Mouse (Mus musculus): ENCODE measurements at regions not wholly inside any gene's neighbourhood (a gene's known extent, or its start where the extent isn't known, plus 50 kb on each side); places are given as distances from the start of the nearest gene placed in this dataset.
A peak's percentile ranks its signal among the peaks of the same experiment; 100 is the strongest.
"Not testable (repeated sequence)": the region's sequence is repeated elsewhere in the genome, so short reads cannot be mapped to it uniquely, and the experiment has no call there.

DNA sequence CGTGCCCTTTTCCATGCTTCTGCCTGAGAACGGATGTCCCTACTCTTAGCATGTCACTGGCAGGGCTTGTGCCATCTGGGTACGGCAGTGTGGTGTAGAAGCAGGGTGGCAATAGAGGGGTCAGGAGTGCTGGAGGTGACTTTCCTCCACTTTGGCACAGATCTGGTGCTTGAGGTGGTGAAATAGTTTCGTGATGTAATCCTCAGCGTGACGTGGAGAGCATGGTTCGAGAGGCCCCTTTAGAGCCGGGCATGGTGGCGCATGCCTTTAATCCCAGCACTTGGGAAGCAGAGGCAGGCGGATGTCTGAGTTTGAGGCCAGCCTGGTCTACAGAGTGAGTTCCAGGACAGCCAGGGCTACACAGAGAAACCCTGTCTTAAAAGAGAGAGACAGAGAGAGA lies 71.7 kb upstream of the Tcf12 start:
- ATAC-seq (ENCODE audit: insufficient read depth) = no peak
- DNase-seq = no peak

GRCm38 (mm10) chr9:72183925-72184324 lies 72.3 kb upstream of the Tcf12 start:
- Histone ChIP-seq H3K36me3 (ENCODE audit: insufficient read depth) (no peaks in the 10 kb centered on the region), H3K9me3 (ENCODE audit: low read depth, low read length) (no peaks in the 10 kb centered on the region), H3K27me3 (ENCODE audit: insufficient read depth, low read length) (no peaks in the 10 kb centered on the region), H3K4me3 (ENCODE audit: low read depth, low read length) (no peak overlapping the region), H3K4me1 (ENCODE audit: insufficient read depth) (no peaks in the 10 kb centered on the region), H3K27ac (ENCODE audit: low read depth) (no peak overlapping the region), H3K4me2 (no peak overlapping the region), H3K9ac (no peak overlapping the region)
- WGBS = 69% methylated on average over 10 of the region's 10 CpGs
- no peak for DNase-seq
- ATAC-seq (ENCODE audit: insufficient read depth) = no peak
- no peak for TF ChIP-seq CTCF (IDR thresholded peaks at IDR 0.05; ENCODE audit: low read depth)

More for the DNA sequence above, 71.7 kb upstream of the Tcf12 start:
- no peak overlapping the region for H3K9ac ChIP-seq
- no peak overlapping the region for H3K4me2 ChIP-seq
- WGBS = 90% methylated on average over 10 of the region's 10 CpGs
- TF ChIP-seq CTCF (IDR thresholded peaks at IDR 0.05; ENCODE audit: low read depth) = no peak
- no peaks in the 10 kb centered on the region for H3K27me3 ChIP-seq (ENCODE audit: insufficient read depth, low read length)
- H3K4me1 ChIP-seq (ENCODE audit: insufficient read depth) = no peaks in the 10 kb centered on the region
- H3K9me3 ChIP-seq (ENCODE audit: low read depth, low read length) = no peaks in the 10 kb centered on the region
- no peak overlapping the region for H3K4me3 ChIP-seq (ENCODE audit: low read depth, low read length)
- no peak overlapping the region for H3K27ac ChIP-seq (ENCODE audit: low read depth)
- no peaks in the 10 kb centered on the region for H3K36me3 ChIP-seq (ENCODE audit: insufficient read depth)

- H3K4me2 ChIP-seq = no peak overlapping the region
- H3K4me1 ChIP-seq (ENCODE audit: insufficient read depth) = no peaks in the 10 kb centered on the region
- no peak overlapping the region for H3K27ac ChIP-seq (ENCODE audit: low read depth)
- ATAC-seq (ENCODE audit: insufficient read depth) = no peak
- H3K36me3 ChIP-seq (ENCODE audit: insufficient read depth) = no peaks in the 10 kb centered on the region
- no peak overlapping the region for H3K9ac ChIP-seq
- WGBS = 74% methylated on average over 7 of the region's 7 CpGs
- TF ChIP-seq CTCF (IDR thresholded peaks at IDR 0.05; ENCODE audit: low read depth) = no peak
- no peaks in the 10 kb centered on the region for H3K27me3 ChIP-seq (ENCODE audit: insufficient read depth, low read length)
- H3K9me3 ChIP-seq (ENCODE audit: low read depth, low read length) = no peaks in the 10 kb centered on the region
- DNase-seq = no peak
- no peak overlapping the region for H3K4me3 ChIP-seq (ENCODE audit: low read depth, low read length)
Observed at GRCm38 (mm10) chr9:72189867-72190266, 78.2 kb upstream of the Tcf12 start.

DNA sequence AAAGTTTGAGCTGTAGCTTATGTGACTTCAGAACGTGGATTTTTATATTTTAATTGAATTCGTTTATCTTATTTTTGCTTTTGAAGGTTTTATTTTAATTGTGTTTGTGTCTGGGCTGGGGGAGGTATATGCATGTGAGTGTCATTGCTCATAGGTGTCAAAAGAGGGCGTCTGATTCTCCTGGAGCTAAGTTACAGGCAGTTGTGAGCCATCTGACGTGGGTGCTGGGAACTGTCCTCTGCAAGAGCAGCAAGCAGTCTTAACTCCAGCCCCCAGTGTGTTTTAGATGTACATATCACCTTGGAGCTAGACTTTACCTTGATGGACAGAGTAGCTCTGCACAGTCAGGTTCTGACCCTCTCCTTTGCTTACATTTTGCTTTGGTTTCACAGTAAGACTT lies 79.0 kb upstream of the Tcf12 start:
- Histone ChIP-seq H3K4me1 (ENCODE audit: insufficient read depth) (no peaks in the 10 kb centered on the region), H3K27ac (ENCODE audit: low read depth) (no peak overlapping the region), H3K4me3 (ENCODE audit: low read depth, low read length) (no peak overlapping the region), H3K4me2 (no peak overlapping the region), H3K36me3 (ENCODE audit: insufficient read depth) (no peaks in the 10 kb centered on the region), H3K27me3 (ENCODE audit: insufficient read depth, low read length) (no peaks in the 10 kb centered on the region), H3K9ac (no peak overlapping the region), H3K9me3 (ENCODE audit: low read depth, low read length) (no peaks in the 10 kb centered on the region)
- no peak for ATAC-seq (ENCODE audit: insufficient read depth)
- TF ChIP-seq CTCF (IDR thresholded peaks at IDR 0.05; ENCODE audit: low read depth) = no peak
- WGBS = 75% methylated on average over 4 of the region's 4 CpGs
- DNase-seq = no peak

DNA sequence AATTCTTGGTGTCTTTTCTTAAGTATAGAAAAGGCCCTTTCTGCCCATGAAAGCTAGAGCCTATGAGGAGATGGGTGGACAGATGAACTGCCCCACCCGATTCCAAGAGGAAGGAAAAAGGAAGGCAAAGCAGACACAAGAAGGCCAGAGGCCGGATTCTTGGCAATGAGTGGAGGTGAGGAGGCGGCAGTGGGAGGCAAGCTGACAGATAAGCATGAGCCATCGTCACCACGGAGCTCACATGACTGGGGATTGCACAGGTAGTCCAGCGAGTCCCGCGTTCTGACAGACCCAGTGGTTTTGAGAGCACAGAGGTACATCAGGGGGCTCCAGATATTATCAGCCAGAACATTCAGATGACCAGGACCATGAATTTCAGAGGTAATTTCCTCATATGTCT lies 79.4 kb upstream of the Tcf12 start:
- no peak overlapping the region for H3K4me3 ChIP-seq (ENCODE audit: low read depth, low read length)
- no peaks in the 10 kb centered on the region for H3K4me1 ChIP-seq (ENCODE audit: insufficient read depth)
- H3K27me3 ChIP-seq (ENCODE audit: insufficient read depth, low read length) = no peaks in the 10 kb centered on the region
- no peak for TF ChIP-seq CTCF (IDR thresholded peaks at IDR 0.05; ENCODE audit: low read depth)
- 79% methylated on average over 8 of the region's 8 CpGs for WGBS
- H3K9me3 ChIP-seq (ENCODE audit: low read depth, low read length) = no peaks in the 10 kb centered on the region
- no peak overlapping the region for H3K27ac ChIP-seq (ENCODE audit: low read depth)
- no peak overlapping the region for H3K4me2 ChIP-seq
- ATAC-seq (ENCODE audit: insufficient read depth) (no peak), DNase-seq (no peak)
- no peaks in the 10 kb centered on the region for H3K36me3 ChIP-seq (ENCODE audit: insufficient read depth)
- no peak overlapping the region for H3K9ac ChIP-seq

DNA sequence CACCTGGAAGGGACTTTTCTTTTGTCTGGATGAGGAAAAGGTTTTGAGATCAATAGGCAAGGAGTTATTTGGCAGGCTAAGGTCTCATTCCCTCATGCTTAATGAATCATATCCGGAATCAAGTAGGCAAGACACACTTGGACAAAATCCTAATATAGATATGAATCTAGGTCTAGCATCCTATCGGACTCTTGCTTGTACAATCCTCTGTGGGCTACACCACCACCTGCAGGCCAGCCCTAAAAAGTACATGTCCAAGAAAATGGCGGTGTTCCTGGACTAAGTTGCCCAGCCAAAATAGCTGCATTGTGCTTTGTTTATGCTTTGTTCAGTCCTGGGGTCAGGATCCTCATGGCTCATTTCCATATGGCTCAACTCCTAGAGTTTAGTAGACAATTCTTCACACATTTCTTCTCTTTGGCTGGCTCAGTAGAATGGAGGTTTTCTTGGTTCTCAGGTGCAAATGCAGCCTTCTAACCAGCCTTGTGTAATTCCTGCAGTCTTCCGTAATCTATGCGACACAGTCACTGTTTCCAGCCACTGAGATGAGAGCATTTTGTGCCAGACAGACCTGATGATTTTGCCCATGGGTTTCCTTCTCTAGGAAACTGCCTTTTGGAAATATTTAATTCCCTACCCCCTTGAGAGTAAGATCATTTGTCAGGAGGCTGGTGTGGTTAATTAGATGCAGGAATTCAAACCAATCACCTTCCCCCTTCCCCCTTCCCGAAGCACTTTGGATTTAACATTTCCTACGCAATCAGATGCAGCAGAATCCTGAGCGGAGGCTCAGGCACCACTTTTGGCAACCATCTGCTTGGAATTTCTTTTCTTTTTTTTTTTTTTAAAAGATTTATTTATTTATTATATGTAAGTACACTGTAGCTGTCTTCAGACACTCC lies 80.6 kb upstream of the Tcf12 start:
- H3K9ac ChIP-seq = no peak overlapping the region
- H3K27me3 ChIP-seq (ENCODE audit: insufficient read depth, low read length) = no peaks in the 10 kb centered on the region
- DNase-seq (peak; percentile 84), ATAC-seq (ENCODE audit: insufficient read depth) (peak; percentile 66)
- no peak overlapping the region for H3K4me3 ChIP-seq (ENCODE audit: low read depth, low read length)
- WGBS = 41% methylated on average over 8 of the region's 8 CpGs
- H3K9me3 ChIP-seq (ENCODE audit: low read depth, low read length) = no peaks in the 10 kb centered on the region
- no peaks in the 10 kb centered on the region for H3K36me3 ChIP-seq (ENCODE audit: insufficient read depth)
- peak; percentile 83 for TF ChIP-seq CTCF (IDR thresholded peaks at IDR 0.05; ENCODE audit: low read depth)
- H3K4me2 ChIP-seq = no peak overlapping the region
- H3K27ac ChIP-seq (ENCODE audit: low read depth) = no peak overlapping the region
- no peaks in the 10 kb centered on the region for H3K4me1 ChIP-seq (ENCODE audit: insufficient read depth)

- DNase-seq; H3K4me2 ChIP-seq; H3K4me1 ChIP-seq (ENCODE audit: insufficient read depth); H3K27me3 ChIP-seq (ENCODE audit: insufficient read depth, low read length); ATAC-seq (ENCODE audit: insufficient read depth); H3K9me3 ChIP-seq (ENCODE audit: low read depth, low read length); H3K27ac ChIP-seq (ENCODE audit: low read depth); H3K9ac ChIP-seq; H3K4me3 ChIP-seq (ENCODE audit: low read depth, low read length); H3K36me3 ChIP-seq (ENCODE audit: insufficient read depth): not testable (repeated sequence)
- 60% methylated on average over 1 of the region's 1 CpGs for WGBS
Observed at GRCm38 (mm10) chr9:72192953-72193337, 81.3 kb upstream of the Tcf12 start.
